Mouse (Mus musculus) stomach, postnatal 0 days (tissue): Measurements from ENCODE around the gene Epha4. TPM values are rescaled to one million over a fixed set of nuclear protein-coding genes. Genes with fewer than 3 reads are reported as not detected.

Experiments
- ATAC-seq: fragments of 200-750 bp; cut with Nextera tagmentation; 2 replicates; pipeline ENCODE4 v1.8.0; 2017; ENCODE audit not compliant: low FRiP score, low TSS enrichment
- DNase-seq: peaks from one replicate; pipeline ENCODE4 v3.0.0-alpha.2; 2016; ENCODE audit warnings: low spot score
- H3K27ac ChIP-seq: fragments of 300-500 bp; sonication (generic); replicated peaks from 2 replicates; pipeline ENCODE4 v1.5.1; 2014; ENCODE audit warnings: mild to moderate bottlenecking, control low read depth
- H3K27me3 ChIP-seq: fragments of 300-500 bp; sonication (generic); 2 replicates; pipeline ENCODE4 v1.6.1; 2014; ENCODE audit warnings: low read length; ENCODE audit not compliant: control insufficient read depth, insufficient read depth
- H3K36me3 ChIP-seq: fragments of 300-500 bp; sonication (generic); 2 replicates; pipeline ENCODE4 v1.6.1; 2014; ENCODE audit warnings: low read length, mixed read lengths; ENCODE audit not compliant: control insufficient read depth, insufficient read depth
- H3K4me1 ChIP-seq: fragments of 300-500 bp; sonication (generic); replicated peaks from 2 replicates; pipeline ENCODE4 v1.6.1; 2014; ENCODE audit warnings: antibody characterized with exemption; ENCODE audit not compliant: control insufficient read depth, insufficient read depth
- H3K4me2 ChIP-seq: fragments of 300-500 bp; sonication (generic); replicated peaks from 2 replicates; pipeline ENCODE4 v1.6.1; 2014; ENCODE audit warnings: low read depth, mild to moderate bottlenecking, control low read depth, moderate library complexity
- H3K4me3 ChIP-seq: fragments of 300-500 bp; sonication (generic); 2 replicates; pipeline ENCODE4 v1.5.1; 2014; ENCODE audit warnings: low read depth, low read length, control low read depth
- H3K9ac ChIP-seq: fragments of 300-500 bp; sonication (generic); 2 replicates; pipeline ENCODE4 v1.6.1; 2014; ENCODE audit warnings: mild to moderate bottlenecking, low read length, control low read depth, mixed read lengths
- H3K9me3 ChIP-seq: fragments of 300-500 bp; sonication (generic); 2 replicates; pipeline ENCODE4 v1.6.1; 2016; ENCODE audit warnings: low read length; ENCODE audit not compliant: control insufficient read depth
- CTCF ChIP-seq: IDR thresholded peaks from 2 replicates; pipeline ENCODE4 v1.5.1; 2016; ENCODE audit warnings: antibody characterized with exemption, low read depth, mild to moderate bottlenecking, moderate library complexity
- EP300 ChIP-seq: optimal IDR thresholded peaks from 2 replicates; pipeline ENCODE3; 2016; ENCODE audit warnings: antibody characterized with exemption
- WGBS: fragments of 180-500 bp; shearing (Covaris S2); extraction: QIAGEN DNeasy Blood & Tissue Kit; methylation state at CpG from one replicate; pipeline ENCODE4 v1.1.7; 2014; 5-methylcytosine and 5-hydroxymethylcytosine counted together
- polyA plus RNA-seq: library from polyadenylated mRNA; unstranded; fragments of >200 nt; fragmentation: Nextera tagmentation; extraction: Ambion mirVana; gene quantifications from 2 replicates; pipeline ENCODE4 v1.2.1, GENCODE M21; 2015

The Epha4 gene
- polyA plus RNA-seq, 1 experiment from 2014 or later: 5.4 TPM

- WGBS: 64% methylated on average over 10 of the region's 10 CpGs
- H3K27me3 ChIP-seq: no peaks in the 10 kb centered on the region
- no peaks in the 10 kb centered on the region for H3K36me3 ChIP-seq
- ATAC-seq (no peak), DNase-seq (no peak)
- H3K9ac ChIP-seq: no peak overlapping the region
- H3K4me1 ChIP-seq: 0 out of 2 replicates have a peak, but pooled peaks cover 3% of the 10 kb centered on the region
- no peak for TF ChIP-seq EP300
- TF ChIP-seq CTCF: no peak
- no peak overlapping the region for H3K27ac ChIP-seq
- H3K4me2 ChIP-seq: peak overlapping the region; percentile 91
- H3K4me3 ChIP-seq: no peak overlapping the region
- H3K9me3 ChIP-seq: no peaks in the 10 kb centered on the region
Observed at GRCm38 (mm10) chr1:77511372-77512058, 3.4 kb downstream of the Epha4 start.

GRCm38 (mm10) chr1:77510623-77511022 lies 4.3 kb downstream of the Epha4 start:
- H3K27me3 ChIP-seq: no peaks in the 10 kb centered on the region
- H3K4me1 ChIP-seq: no peaks in the 10 kb centered on the region
- H3K36me3 ChIP-seq: no peaks in the 10 kb centered on the region
- H3K9me3 ChIP-seq: no peaks in the 10 kb centered on the region
- WGBS: 61% methylated on average over 5 of the region's 5 CpGs
- no peak for ATAC-seq
- no peak for TF ChIP-seq EP300
- TF ChIP-seq CTCF: no peak
- no peak overlapping the region for H3K4me3 ChIP-seq
- no peak for DNase-seq
- H3K4me2 ChIP-seq: no peak overlapping the region
- H3K9ac ChIP-seq: no peak overlapping the region
- no peak overlapping the region for H3K27ac ChIP-seq

- Histone ChIP-seq H3K9me3 (no peaks in the 10 kb centered on the region), H3K9ac (no peak overlapping the region), H3K4me2 (no peak overlapping the region), H3K4me3 (no peak overlapping the region), H3K27ac (no peak overlapping the region), H3K36me3 (no peaks in the 10 kb centered on the region), H3K27me3 (no peaks in the 10 kb centered on the region), H3K4me1 (no peaks in the 10 kb centered on the region)
- DNase-seq (no peak), ATAC-seq (no peak)
- 89% methylated on average over 18 of the region's 18 CpGs for WGBS
- TF ChIP-seq CTCF: no peak
- TF ChIP-seq EP300: no peak
Observed at GRCm38 (mm10) chr1:77506856-77507200, 8.1 kb downstream of the Epha4 start.

GRCm38 (mm10) chr1:77506038-77506855 lies 8.6 kb downstream of the Epha4 start:
- Histone ChIP-seq H3K9ac (no peak overlapping the region), H3K36me3 (no peaks in the 10 kb centered on the region), H3K4me3 (no peak overlapping the region), H3K27me3 (no peaks in the 10 kb centered on the region), H3K4me2 (no peak overlapping the region), H3K4me1 (no peaks in the 10 kb centered on the region), H3K27ac (no peak overlapping the region), H3K9me3 (no peaks in the 10 kb centered on the region)
- no peak for TF ChIP-seq EP300
- TF ChIP-seq CTCF: no peak
- 67% methylated on average over 21 of the region's 21 CpGs for WGBS
- peak; percentile 29 for DNase-seq
- no peak for ATAC-seq

- Histone ChIP-seq H3K27me3 (no peaks in the 10 kb centered on the region), H3K4me2 (no peak overlapping the region), H3K4me1 (no peaks in the 10 kb centered on the region), H3K4me3 (no peak overlapping the region), H3K27ac (no peak overlapping the region), H3K9ac (no peak overlapping the region), H3K36me3 (no peaks in the 10 kb centered on the region), H3K9me3 (no peaks in the 10 kb centered on the region)
- WGBS: 75% methylated on average over 8 of the region's 8 CpGs
- TF ChIP-seq CTCF (no peak), EP300 (no peak)
- DNase-seq: no peak
- ATAC-seq: no peak
Observed at GRCm38 (mm10) chr1:77505263-77505662, 9.6 kb downstream of the Epha4 start.

GRCm38 (mm10) chr1:77504813-77505212 lies 10.1 kb downstream of the Epha4 start:
- DNase-seq: no peak
- no peak for ATAC-seq
- H3K27me3 ChIP-seq: no peaks in the 10 kb centered on the region
- H3K9me3 ChIP-seq: no peaks in the 10 kb centered on the region
- no peak overlapping the region for H3K4me2 ChIP-seq
- no peak for TF ChIP-seq CTCF
- no peak for TF ChIP-seq EP300
- no peak overlapping the region for H3K9ac ChIP-seq
- H3K4me3 ChIP-seq: no peak overlapping the region
- H3K36me3 ChIP-seq: no peaks in the 10 kb centered on the region
- H3K27ac ChIP-seq: no peak overlapping the region
- 54% methylated on average over 2 of the region's 2 CpGs for WGBS
- no peaks in the 10 kb centered on the region for H3K4me1 ChIP-seq
